Mouse (Mus musculus): ENCODE results near the gene Klrb1b. TPM values are rescaled to one million over a fixed set of nuclear protein-coding genes. Genes with fewer than 3 reads are reported as not detected.
"Not testable (repeated sequence)": the region's sequence is repeated elsewhere in the genome, so short reads cannot be mapped to it uniquely, and the experiment has no call there.

The Klrb1b gene
- polyA plus RNA-seq, 1 experiment from 2014 or later: 0.15 TPM

DNA sequence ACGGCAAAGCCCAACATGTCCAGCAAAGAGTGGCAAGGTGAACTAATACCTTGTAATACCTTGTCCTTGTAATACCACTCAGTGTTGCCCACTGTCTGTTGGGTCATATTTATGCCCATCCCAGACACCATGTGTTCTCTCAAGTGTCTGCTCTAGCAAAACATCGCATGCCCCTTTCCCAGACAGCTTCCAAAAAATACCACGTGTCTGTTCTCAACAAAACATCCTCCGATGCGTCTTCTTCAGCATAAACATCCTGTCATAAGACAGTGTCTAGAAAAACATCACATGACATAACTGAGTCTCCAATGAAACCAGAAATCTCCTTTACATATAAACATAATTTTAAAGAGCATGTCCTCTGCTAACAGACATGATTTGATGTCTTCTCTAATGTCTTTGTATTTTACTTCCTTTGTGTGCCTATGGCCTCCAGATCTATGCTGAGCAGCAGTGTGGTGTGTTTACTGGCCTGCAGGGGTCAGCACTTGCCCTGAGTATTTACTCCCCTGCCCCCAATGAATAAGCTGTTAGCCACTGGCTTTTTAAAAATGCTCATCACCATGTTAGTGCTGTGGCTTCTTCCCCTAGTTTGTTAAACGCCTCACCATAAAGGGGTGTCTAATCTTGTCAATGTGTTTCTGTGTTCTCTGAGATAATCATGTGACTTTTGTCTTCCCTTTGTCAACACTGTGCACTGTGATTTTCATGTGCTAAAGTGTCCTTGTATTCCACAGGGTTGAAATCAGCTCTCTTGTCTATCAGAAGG lies 59.5 kb downstream of the Klrb1b start:
- WGBS: 65% methylated on average over 6 of the region's 6 CpGs

DNA sequence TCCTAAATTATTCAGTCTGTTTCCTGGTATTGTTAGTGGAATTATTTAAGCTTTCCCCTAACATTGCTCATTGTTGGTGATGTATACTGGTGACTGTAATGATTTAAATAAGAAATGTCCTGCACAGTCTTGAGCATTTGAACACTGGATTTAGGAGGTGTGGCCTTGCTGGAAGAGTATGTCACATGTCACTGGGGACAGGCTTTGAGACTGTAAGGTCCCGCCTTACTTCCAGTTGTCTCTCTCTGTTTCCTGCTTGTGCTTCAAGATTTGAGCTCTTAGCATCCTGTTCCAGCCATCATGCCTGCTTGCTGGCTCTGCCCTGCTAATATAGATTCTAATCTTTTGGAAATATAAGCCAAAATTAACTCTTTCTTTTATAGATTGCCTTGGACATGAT lies 60.9 kb downstream of the Klrb1b start:
- no peaks in the 10 kb centered on the region for H3K27me3 ChIP-seq
- no peak overlapping the region for H3K27ac ChIP-seq
- no peaks in the 10 kb centered on the region for H3K9me3 ChIP-seq (replicated peaks)
- no peak for ATAC-seq (replicated peaks; ENCODE audit: insufficient number of reproducible peaks, insufficient read depth, low FRiP score, low read depth)
- WGBS: 72% methylated on average over 1 of the region's 1 CpGs
- no peaks in the 10 kb centered on the region for H3K36me3 ChIP-seq
- peaks cover 3% of the 10 kb centered on the region; the same call in 1 of the 2 replicates for H3K4me1 ChIP-seq (replicated peaks)
- no peak overlapping the region for H3K4me2 ChIP-seq
- H3K4me3 ChIP-seq: no peak overlapping the region
- H3K9ac ChIP-seq: no peak overlapping the region

More for the DNA sequence above, 59.5 kb downstream of the Klrb1b start:
- H3K36me3 ChIP-seq; H3K27ac ChIP-seq; H3K27me3 ChIP-seq; H3K4me1 ChIP-seq (replicated peaks); ATAC-seq (replicated peaks; ENCODE audit: insufficient number of reproducible peaks, insufficient read depth, low FRiP score, low read depth); H3K9ac ChIP-seq; H3K4me3 ChIP-seq; H3K9me3 ChIP-seq (replicated peaks): not testable (repeated sequence)
- 0 out of 2 replicates have a peak overlapping the region, but pooled peaks have one; percentile 6 for H3K4me2 ChIP-seq

DNA sequence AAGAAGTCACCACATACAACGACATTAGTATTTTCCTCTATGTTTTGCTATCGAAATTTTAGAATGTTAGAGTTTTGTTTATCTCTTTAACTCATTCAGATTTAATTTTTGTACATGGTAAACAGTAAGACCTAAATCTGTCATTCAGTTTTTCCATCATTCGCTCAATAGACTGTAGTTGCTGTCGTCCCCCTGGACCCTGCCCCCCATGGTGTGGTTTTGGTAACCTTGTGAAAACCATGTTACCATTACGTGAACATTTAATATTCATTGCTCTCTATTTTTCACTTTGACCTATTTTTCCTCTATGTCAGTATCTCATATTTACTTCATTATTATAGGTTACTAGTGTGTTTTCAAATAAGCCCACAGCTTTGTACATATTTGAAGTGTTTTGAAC lies 61.5 kb downstream of the Klrb1b start:
- Histone ChIP-seq H3K4me2 (peak overlapping the region; percentile 67), H3K27ac (no peak overlapping the region), H3K9me3 (replicated peaks) (no peaks in the 10 kb centered on the region), H3K4me1 (replicated peaks) (peaks cover 3% of the 10 kb centered on the region; the same call in 1 of the 2 replicates), H3K9ac (no peak overlapping the region), H3K27me3 (no peaks in the 10 kb centered on the region), H3K36me3 (no peaks in the 10 kb centered on the region), H3K4me3 (peak overlapping the region; percentile 56)
- no peak for ATAC-seq (replicated peaks; ENCODE audit: insufficient number of reproducible peaks, insufficient read depth, low FRiP score, low read depth)
- WGBS: 26% methylated on average over 5 of the region's 5 CpGs

DNA sequence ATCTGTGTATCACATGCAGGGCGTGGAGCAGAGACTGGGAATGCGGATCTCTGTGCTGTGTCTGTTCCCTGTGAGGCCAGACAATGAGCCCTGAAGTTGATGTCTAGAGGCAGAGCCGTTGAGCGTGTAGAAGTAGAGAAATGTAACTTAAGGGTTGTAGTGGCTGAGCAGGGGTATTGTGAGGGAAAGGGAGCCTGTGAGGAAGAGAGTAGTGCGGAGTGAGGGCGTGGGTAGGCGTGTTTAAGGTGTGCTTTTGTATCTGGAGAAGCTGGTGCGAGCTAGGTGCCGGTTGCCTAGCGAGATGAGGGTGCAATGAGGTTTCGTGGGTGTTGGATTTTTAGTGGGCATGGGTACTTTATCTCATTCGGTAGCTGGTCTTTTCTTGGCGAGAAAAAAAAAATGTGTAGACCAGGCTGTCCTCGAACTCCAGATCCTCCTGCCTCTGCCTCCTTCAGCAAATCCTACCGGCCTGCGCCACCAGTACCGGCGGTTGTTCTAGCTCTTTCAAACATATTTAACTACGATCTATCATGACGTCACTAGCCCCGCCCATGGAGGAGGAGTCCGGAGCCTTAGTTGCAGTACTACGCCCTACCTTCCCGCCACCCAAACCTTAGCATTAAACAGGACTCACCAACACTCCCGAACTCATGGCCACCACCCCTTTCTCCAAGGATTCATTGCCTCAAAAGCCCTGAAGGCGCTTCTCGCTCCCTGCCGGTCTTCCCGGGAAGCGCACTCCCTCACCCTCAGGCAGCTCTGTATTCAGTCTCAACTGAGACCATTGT lies 62.2 kb downstream of the Klrb1b start:
- Histone ChIP-seq H3K27ac (peak overlapping the region; percentile 50; the same call in 1 of the 2 replicates), H3K27me3 (no peaks in the 10 kb centered on the region), H3K36me3 (no peaks in the 10 kb centered on the region), H3K4me2 (peak overlapping the region; percentile 67), H3K4me1 (replicated peaks) (peaks cover 3% of the 10 kb centered on the region; the same call in 1 of the 2 replicates), H3K4me3 (peak overlapping the region; percentile 56), H3K9ac (peak overlapping the region; percentile 42), H3K9me3 (replicated peaks) (no peaks in the 10 kb centered on the region)
- WGBS: 3% methylated on average over 30 of the region's 30 CpGs
- peak; percentile 93 for ATAC-seq (replicated peaks; ENCODE audit: insufficient number of reproducible peaks, insufficient read depth, low FRiP score, low read depth)

Other genes starting within 250 kb of the Klrb1b start
- 0.98 and 2.3 TPM in 2 replicates for gene A2ml1, start 244.7 kb downstream of the Klrb1b start, polyA plus RNA-seq (2015; fragmentation: Nextera tagmentation; extraction: Ambion mirVana)
- 0.20 TPM in 1 of 2 replicates, not detected in the other for gene Klrb1a, start 202.8 kb downstream of the Klrb1b start, polyA plus RNA-seq (2015; fragmentation: Nextera tagmentation; extraction: Ambion mirVana)
- gene Clec2h, start 163.9 kb downstream of the Klrb1b start, polyA plus RNA-seq (2015; fragmentation: Nextera tagmentation; extraction: Ambion mirVana): not detected in 2 replicates
- not detected in 2 replicates for gene Klrb1, start 103.3 kb downstream of the Klrb1b start, polyA plus RNA-seq (2015; fragmentation: Nextera tagmentation; extraction: Ambion mirVana)
- gene Klrb1c, start 37.1 kb downstream of the Klrb1b start, polyA plus RNA-seq (2015; fragmentation: Nextera tagmentation; extraction: Ambion mirVana): 0.10 and 0.11 TPM in 2 replicates
- gene Gm44511, start within 50 bp of the Klrb1b start, polyA plus RNA-seq (2015; fragmentation: Nextera tagmentation; extraction: Ambion mirVana): not detected in 2 replicates
- 0.10 and 0.66 TPM in 2 replicates for gene Clec2i, start 61.3 kb upstream of the Klrb1b start, polyA plus RNA-seq (2015; fragmentation: Nextera tagmentation; extraction: Ambion mirVana)
- gene BC035044, start 64.8 kb upstream of the Klrb1b start, polyA plus RNA-seq (2015; fragmentation: Nextera tagmentation; extraction: Ambion mirVana): 0.18 and 3.5 TPM in 2 replicates
- not detected in 2 replicates for gene Clec2g, start 108.0 kb upstream of the Klrb1b start, polyA plus RNA-seq (2015; fragmentation: Nextera tagmentation; extraction: Ambion mirVana)
- gene Klrb1f, start 219.6 kb upstream of the Klrb1b start, polyA plus RNA-seq (2015; fragmentation: Nextera tagmentation; extraction: Ambion mirVana): 0.14 and 0.15 TPM in 2 replicates

Data from heart, embryonic 15.5 days (tissue).